Mouse (Mus musculus) kidney, postnatal 0 days (tissue): ENCODE data around the gene Adgrl4. TPM values are rescaled to one million over a fixed set of nuclear protein-coding genes. Genes with fewer than 3 reads are reported as not detected.

Experiments
- ATAC-seq: fragments of 200-750 bp; cut with Nextera tagmentation; replicated peaks from 2 replicates; pipeline ENCODE4 v1.8.0; 2017; ENCODE audit warnings: low read depth, moderate number of reproducible peaks, moderate TSS enrichment, moderate library complexity; ENCODE audit not compliant: low FRiP score
- DNase-seq: peaks from one replicate; pipeline ENCODE4 v3.0.0-alpha.2; 2016; ENCODE audit warnings: low spot score
- H3K27ac ChIP-seq: fragments of 300-500 bp; sonication (generic); 2 replicates; pipeline ENCODE4 v1.5.1; 2014; ENCODE audit warnings: mild to moderate bottlenecking
- H3K27me3 ChIP-seq: fragments of 300-500 bp; sonication (generic); 2 replicates; pipeline ENCODE4 v1.6.1; 2014; ENCODE audit warnings: low read length, mixed read lengths; ENCODE audit not compliant: insufficient read depth
- H3K36me3 ChIP-seq: fragments of 300-500 bp; sonication (generic); 2 replicates; pipeline ENCODE4 v1.6.1; 2014; ENCODE audit warnings: low read length, mixed read lengths; ENCODE audit not compliant: insufficient read depth
- H3K4me1 ChIP-seq: fragments of 300-500 bp; sonication (generic); replicated peaks from 2 replicates; pipeline ENCODE4 v1.6.1; 2014; ENCODE audit warnings: antibody characterized with exemption, low read length, mixed read lengths; ENCODE audit not compliant: insufficient read depth
- H3K4me2 ChIP-seq: fragments of 300-500 bp; sonication (generic); 2 replicates; pipeline ENCODE4 v1.6.1; 2014; ENCODE audit warnings: mild to moderate bottlenecking, low read length, moderate library complexity, mixed read lengths
- H3K4me3 ChIP-seq: fragments of 300-500 bp; sonication (generic); replicated peaks from 2 replicates; pipeline ENCODE4 v1.5.1; 2014; ENCODE audit warnings: low read depth, low read length
- H3K9ac ChIP-seq: fragments of 300-500 bp; sonication (generic); 2 replicates; pipeline ENCODE4 v1.6.1; 2014; ENCODE audit warnings: low read depth, low read length
- H3K9me3 ChIP-seq: fragments of 300-500 bp; sonication (generic); replicated peaks from 2 replicates; pipeline ENCODE4 v1.6.1; 2016; ENCODE audit warnings: low read length, inconsistent platforms, mixed read lengths
- CTCF ChIP-seq: IDR thresholded peaks from 2 replicates; pipeline ENCODE4 v1.5.1; 2016; ENCODE audit warnings: antibody characterized with exemption, low read depth, mild to moderate bottlenecking, moderate library complexity
- WGBS: fragments of 180-500 bp; shearing (Covaris S2); extraction: QIAGEN DNeasy Blood & Tissue Kit; methylation state at CpG from one replicate; pipeline ENCODE4 v1.1.7; 2014; 5-methylcytosine and 5-hydroxymethylcytosine counted together
- polyA plus RNA-seq: library from polyadenylated mRNA; unstranded; fragments of >200 nt; fragmentation: Nextera tagmentation; extraction: Ambion mirVana; gene quantifications from 2 replicates; pipeline ENCODE4 v1.2.1, GENCODE M21; 2015

Adgrl4 gene
- polyA plus RNA-seq, 1 experiment from 2014 or later, result 35.4 TPM

GRCm38 (mm10) chr3:151416931-151417330, 20.8 kb upstream of the Adgrl4 start:
- ATAC-seq, result no peak
- Histone ChIP-seq H3K36me3 (no peaks in the 10 kb centered on the region), H3K27me3 (no peaks in the 10 kb centered on the region), H3K4me1 (no peaks in the 10 kb centered on the region), H3K27ac (no peak overlapping the region), H3K9me3 (no peaks in the 10 kb centered on the region), H3K4me3 (no peak overlapping the region), H3K9ac (no peak overlapping the region), H3K4me2 (no peak overlapping the region)
- no peak for TF ChIP-seq CTCF
- DNase-seq, result no peak

GRCm38 (mm10) chr3:151417688-151418572, 19.8 kb upstream of the Adgrl4 start:
- ATAC-seq (no peak), DNase-seq (peak; percentile 11)
- no peaks in the 10 kb centered on the region for H3K27me3 ChIP-seq

GRCm38 (mm10) chr3:151424326-151425207, 13.1 kb upstream of the Adgrl4 start:
- Histone ChIP-seq H3K4me2 (no peak overlapping the region), H3K9me3 (no peaks in the 10 kb centered on the region), H3K9ac (no peak overlapping the region), H3K27me3 (no peaks in the 10 kb centered on the region), H3K4me3 (no peak overlapping the region), H3K27ac (peak overlapping the region; percentile 62), H3K4me1 (no peaks in the 10 kb centered on the region), H3K36me3 (no peaks in the 10 kb centered on the region)
- ATAC-seq (no peak), DNase-seq (peak; percentile 38)
- 73% methylated on average over 9 of the region's 9 CpGs for WGBS
- no peak for TF ChIP-seq CTCF

More at GRCm38 (mm10) chr3:151417688-151418572, 19.8 kb upstream of the Adgrl4 start:
- no peak overlapping the region for H3K4me2 ChIP-seq
- no peaks in the 10 kb centered on the region for H3K36me3 ChIP-seq
- no peaks in the 10 kb centered on the region for H3K9me3 ChIP-seq
- no peak overlapping the region for H3K9ac ChIP-seq
- no peaks in the 10 kb centered on the region for H3K4me1 ChIP-seq
- no peak overlapping the region for H3K4me3 ChIP-seq
- TF ChIP-seq CTCF, result no peak
- no peak overlapping the region for H3K27ac ChIP-seq
- 54% methylated on average over 12 of the region's 12 CpGs for WGBS

GRCm38 (mm10) chr3:151430106-151430505, 7.6 kb upstream of the Adgrl4 start:
- Histone ChIP-seq H3K4me1 (no peaks in the 10 kb centered on the region), H3K27me3 (no peaks in the 10 kb centered on the region), H3K4me2 (no peak overlapping the region), H3K9me3 (no peaks in the 10 kb centered on the region), H3K36me3 (no peaks in the 10 kb centered on the region), H3K27ac (no peak overlapping the region), H3K9ac (no peak overlapping the region), H3K4me3 (no peak overlapping the region)
- DNase-seq (no peak), ATAC-seq (no peak)
- WGBS, result 91% methylated on average over 3 of the region's 3 CpGs
- no peak for TF ChIP-seq CTCF

DNA sequence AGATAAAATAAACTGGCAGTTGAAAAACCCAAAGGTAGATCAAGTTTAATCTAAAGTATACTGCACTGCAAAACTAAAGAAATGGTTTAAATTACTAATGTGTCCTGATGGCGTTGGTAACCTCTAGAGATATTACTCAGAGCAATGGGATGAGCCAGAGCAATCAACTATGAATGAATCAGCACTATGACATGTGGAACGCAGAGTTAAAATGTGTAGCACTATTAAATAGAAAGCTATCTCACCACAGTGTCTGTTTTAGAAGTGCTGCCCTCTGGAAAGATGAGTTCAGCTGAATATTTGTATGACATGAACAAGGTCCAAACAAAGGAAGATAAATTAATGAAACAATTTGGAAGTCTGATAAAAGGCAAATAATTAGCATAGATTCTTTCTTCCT, 6.2 kb upstream of the Adgrl4 start:
- Histone ChIP-seq H3K4me2 (no peak overlapping the region), H3K27ac (no peak overlapping the region), H3K36me3 (no peaks in the 10 kb centered on the region), H3K4me3 (no peak overlapping the region), H3K27me3 (no peaks in the 10 kb centered on the region), H3K9me3 (no peaks in the 10 kb centered on the region), H3K9ac (no peak overlapping the region), H3K4me1 (no peaks in the 10 kb centered on the region)
- DNase-seq (no peak), ATAC-seq (no peak)
- 78% methylated on average over 2 of the region's 2 CpGs for WGBS
- no peak for TF ChIP-seq CTCF

DNA sequence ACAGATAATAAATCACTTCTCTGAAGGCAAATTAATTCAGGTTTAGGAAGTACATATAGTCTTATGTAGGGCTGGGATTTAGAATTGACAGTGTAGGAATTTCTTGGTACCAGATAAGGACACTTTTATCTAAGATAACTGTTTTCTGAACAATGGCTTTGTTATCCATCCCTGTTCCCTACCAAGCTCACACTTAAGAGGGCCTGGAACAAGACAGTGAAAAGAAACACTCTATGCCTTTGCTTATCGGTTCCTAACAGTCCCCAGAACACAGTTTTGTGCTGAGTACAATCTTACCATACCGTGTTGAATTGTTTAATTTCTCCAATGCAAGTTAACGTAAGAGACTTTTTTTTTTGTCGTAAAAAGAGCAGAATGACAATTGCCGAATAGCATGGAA, 677 bp downstream of the Adgrl4 start:
- Histone ChIP-seq H3K4me1 (0 out of 2 replicates have a peak, but pooled peaks cover 5% of the 10 kb centered on the region), H3K4me2 (peak overlapping the region; percentile 64), H3K9ac (peak overlapping the region; percentile 50; the same call in 1 of the 2 replicates), H3K36me3 (no peaks in the 10 kb centered on the region), H3K4me3 (peak overlapping the region; percentile 39), H3K27me3 (no peaks in the 10 kb centered on the region), H3K27ac (peak overlapping the region; percentile 62), H3K9me3 (no peaks in the 10 kb centered on the region)
- DNase-seq (no peak), ATAC-seq (no peak)
- WGBS, result 62% methylated on average over 5 of the region's 5 CpGs
- no peak for TF ChIP-seq CTCF
